16 mouse cellular contexts compared by ENCODE assay signal in the genomic region with DNA sequence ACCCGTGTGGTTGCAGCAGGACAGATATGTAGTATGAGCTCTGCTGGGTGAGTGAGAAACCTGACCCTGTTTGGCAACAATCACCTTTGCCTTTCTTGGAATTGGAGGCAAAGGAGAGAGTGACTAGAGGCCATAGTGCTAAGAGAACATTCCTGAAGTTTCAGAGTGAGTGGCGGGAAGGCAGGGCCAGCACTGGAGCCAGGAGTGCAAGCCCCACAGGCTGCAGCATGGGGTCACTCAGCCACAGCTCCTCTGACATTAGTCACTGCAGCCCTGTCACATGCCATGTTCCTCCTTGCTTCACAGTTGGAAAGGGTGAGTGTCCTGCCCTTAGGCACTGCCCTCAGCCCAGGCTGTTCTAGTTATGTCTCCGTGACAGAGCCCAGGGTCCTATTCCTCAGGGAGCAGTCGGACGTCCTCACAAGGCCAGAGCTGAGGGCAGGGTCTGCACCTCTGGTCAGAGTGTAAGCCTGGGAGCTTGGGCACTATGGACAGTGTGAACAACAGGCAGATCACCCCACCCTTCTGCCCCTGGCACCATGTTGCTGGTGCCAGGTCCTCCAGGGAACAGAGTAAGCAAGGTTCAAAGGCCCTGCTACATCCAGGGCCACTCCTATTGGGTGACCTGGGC. TPM values are rescaled to one million over a fixed set of nuclear protein-coding genes. Genes with fewer than 3 reads are reported as not detected.
DNase-seq lines count a peak whose midpoint lies in the region; ATAC-seq lines count a peak whose summit lies in the region.
"Had no signal": no experiment of that assay in that cellular context is flagged by ENCODE, and none has a peak within 500 bp of the region (broad histone marks: within the 10 kb centered on the region; RNA-seq: fewer than 3 reads in every experiment).

No protein-coding gene starts in this region.

- DNase-seq in adrenal gland, postnatal 14 days = peak; percentile 68
- DNase-seq in adrenal gland, postnatal 25 days = no peak
- DNase-seq in kidney, adult 11 months = peak; percentile 41
- DNase-seq in kidney, postnatal 14 days = no peak
- DNase-seq in lung, postnatal 14 days = peak; percentile 28
- DNase-seq in lung, postnatal 36 days = no peak
- no peak for DNase-seq in midbrain, embryonic 11.5 days (ENCODE audit: low spot score, missing footprints)
- DNase-seq in testis, postnatal 10 days (ENCODE audit: low spot score) = no peak
- DNase-seq: cerebellum, postnatal 14 days; gastrocnemius, postnatal 25 days; layer of hippocampus, adult 9-11 months; thymus, postnatal 14 days had no signal

- ATAC-seq in midbrain, embryonic 11.5 days (ENCODE audit: low FRiP score) = no peak
- ATAC-seq: activated CD4-positive, CD25-positive, alpha-beta regulatory T cell, adult 4 months had no signal

- H3K4me1 ChIP-seq in midbrain, embryonic 11.5 days (ENCODE audit: control insufficient read depth, insufficient read depth, low read length) = no peaks in the 10 kb centered on the region

- H3K27me3 ChIP-seq in midbrain, embryonic 11.5 days (ENCODE audit: control insufficient read depth, insufficient read depth, low read length) = no peaks in the 10 kb centered on the region

- no peak overlapping the region for H3K27ac ChIP-seq in midbrain, embryonic 11.5 days (ENCODE audit: low read depth, low read length)
- H3K27ac ChIP-seq: heart, embryonic 13.5 days had no signal

- H3K4me3 ChIP-seq in midbrain, embryonic 11.5 days (ENCODE audit: low read depth, low read length) = no peak overlapping the region
- H3K4me3 ChIP-seq: heart, embryonic 13.5 days had no signal

- H3K36me3 ChIP-seq in midbrain, embryonic 11.5 days (ENCODE audit: control insufficient read depth, insufficient read depth, low read length) = no peaks in the 10 kb centered on the region; the same call in 1 of the 2 replicates
- H3K36me3 ChIP-seq: heart, embryonic 13.5 days had no signal

- H3K9me3 ChIP-seq in midbrain, embryonic 11.5 days (ENCODE audit: control insufficient read depth, low read length) = no peaks in the 10 kb centered on the region
- H3K9me3 ChIP-seq: heart, embryonic 13.5 days had no signal

- WGBS in midbrain, embryonic 11.5 days = 69% methylated on average over 5 of the region's 5 CpGs

- no peak overlapping the region for H3K4me2 ChIP-seq in midbrain, embryonic 11.5 days
- H3K4me2 ChIP-seq: heart, embryonic 13.5 days; liver, embryonic 11.5 days had no signal

- H3K9ac ChIP-seq in midbrain, embryonic 11.5 days (ENCODE audit: low read length) = no peak overlapping the region
- H3K9ac ChIP-seq: heart, embryonic 13.5 days had no signal

RNA-seq across cellular contexts. Expression of gene Cilp2, which starts 19.7 kb away (rescaled TPM):
- total RNA-seq in adrenal gland, postnatal 14 days (2021) = 0.07 and 0.15 TPM in 2 replicates
- not detected in 2 replicates for total RNA-seq in adrenal gland, postnatal 25 days (2021)
- polyA plus RNA-seq in midbrain, embryonic 11.5 days (2014; fragmentation: Nextera tagmentation; extraction: Ambion mirVana) = 0.31 and 0.40 TPM in 2 replicates
- total RNA-seq: megakaryocyte-erythroid progenitor cell, adult 5-6 weeks had no signal
- polyA plus RNA-seq: activated CD4-positive, CD25-positive, alpha-beta regulatory T cell, adult 4 months had no signal

RNA-seq across cellular contexts. Expression of gene Tssk6, which starts 34.2 kb away (rescaled TPM):
- 0.83 and 0.85 TPM in 2 replicates for total RNA-seq in adrenal gland, postnatal 14 days (2021)
- total RNA-seq in adrenal gland, postnatal 25 days (2021) = 0.24 TPM in 1 of 2 replicates, not detected in the other
- 3.4 and 4.0 TPM in 2 replicates for polyA plus RNA-seq in midbrain, embryonic 11.5 days (2014; fragmentation: Nextera tagmentation; extraction: Ambion mirVana)
- total RNA-seq: gastrocnemius, postnatal 25 days; megakaryocyte-erythroid progenitor cell, adult 5-6 weeks had no signal
- polyA plus RNA-seq: activated CD4-positive, CD25-positive, alpha-beta regulatory T cell, adult 4 months had no signal

RNA-seq across cellular contexts. Expression of gene Ndufa13, which starts 34.5 kb away (rescaled TPM):
- total RNA-seq in adrenal gland, postnatal 14 days (2021) = 239 and 250 TPM in 2 replicates
- 158 TPM in 2 replicates for total RNA-seq in adrenal gland, postnatal 25 days (2021)
- 167 and 172 TPM in 2 replicates for polyA plus RNA-seq in midbrain, embryonic 11.5 days (2014; fragmentation: Nextera tagmentation; extraction: Ambion mirVana)

RNA-seq across cellular contexts. Expression of gene Yjefn3, which starts 34.7 kb away (rescaled TPM):
- 5.7 and 6.7 TPM in 2 replicates for total RNA-seq in adrenal gland, postnatal 14 days (2021)
- 1.7 and 4.5 TPM in 2 replicates for total RNA-seq in adrenal gland, postnatal 25 days (2021)
- polyA plus RNA-seq in midbrain, embryonic 11.5 days (2014; fragmentation: Nextera tagmentation; extraction: Ambion mirVana) = 3.2 and 3.6 TPM in 2 replicates
- total RNA-seq: megakaryocyte-erythroid progenitor cell, adult 5-6 weeks had no signal

RNA-seq across cellular contexts. Expression of gene Pbx4, which starts 35.5 kb away (rescaled TPM):
- total RNA-seq in adrenal gland, postnatal 14 days (2021) = 1.3 and 1.8 TPM in 2 replicates
- total RNA-seq in adrenal gland, postnatal 25 days (2021) = 1.7 and 2.5 TPM in 2 replicates
- 33.9 and 39.1 TPM in 2 replicates for polyA plus RNA-seq in midbrain, embryonic 11.5 days (2014; fragmentation: Nextera tagmentation; extraction: Ambion mirVana)
- total RNA-seq: gastrocnemius, postnatal 25 days had no signal

Comparison
In these comparisons a context has a peak if more than half of its experiments do, and no peak if none do; other contexts are left out.
1. DNase-seq: peak in adrenal gland, postnatal 14 days (single experiment), kidney, adult 11 months (single experiment) and lung, postnatal 14 days (single experiment); none in adrenal gland, postnatal 25 days (single experiment), kidney, postnatal 14 days (single experiment), lung, postnatal 36 days (single experiment), midbrain, embryonic 11.5 days (single experiment) and testis, postnatal 10 days (single experiment).